Mouse (Mus musculus) neutrophil, adult 5-6 weeks (primary cell): ENCODE measurements at regions not wholly inside any gene's neighbourhood (a gene's known extent, or its start where the extent isn't known, plus 50 kb on each side); places are given as distances from the start of the nearest gene placed in this dataset.

Experiments used
- ATAC-seq: fragments of 151-379, 151-347 bp; 2 replicates; pipeline ENCODE4 v1.8.0; 2017; ENCODE audit warnings: mild to moderate bottlenecking, moderate TSS enrichment; ENCODE audit not compliant: insufficient number of reproducible peaks, poor library complexity, low FRiP score, severe bottlenecking; ENCODE audit errors: extremely low read depth

GRCm38 (mm10) chr4:9135481-9136187 lies 896.8 kb upstream of the Car8 start:
- ATAC-seq, result peak; percentile 66; the same call in 1 of the 2 replicates

DNA sequence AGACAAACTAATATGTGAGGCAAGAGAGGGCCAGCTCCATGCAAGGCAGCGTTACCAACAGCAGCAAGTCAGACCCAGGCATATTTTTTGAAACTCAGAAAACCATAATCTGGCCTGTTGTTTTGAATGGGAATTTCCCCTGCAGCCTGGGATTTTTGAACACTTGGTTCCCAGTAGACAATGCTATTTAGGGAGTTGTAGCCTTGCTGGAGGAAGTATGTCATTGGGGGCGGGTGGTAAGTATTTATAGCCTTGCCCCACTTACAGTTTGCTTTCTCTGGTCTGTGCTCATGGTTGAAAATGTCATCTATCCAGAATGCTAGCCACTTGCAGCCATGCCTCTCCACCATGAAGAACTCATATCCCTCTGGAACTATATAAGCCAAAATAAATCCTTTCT lies 894.9 kb upstream of the Car8 start:
- no peak for ATAC-seq

DNA sequence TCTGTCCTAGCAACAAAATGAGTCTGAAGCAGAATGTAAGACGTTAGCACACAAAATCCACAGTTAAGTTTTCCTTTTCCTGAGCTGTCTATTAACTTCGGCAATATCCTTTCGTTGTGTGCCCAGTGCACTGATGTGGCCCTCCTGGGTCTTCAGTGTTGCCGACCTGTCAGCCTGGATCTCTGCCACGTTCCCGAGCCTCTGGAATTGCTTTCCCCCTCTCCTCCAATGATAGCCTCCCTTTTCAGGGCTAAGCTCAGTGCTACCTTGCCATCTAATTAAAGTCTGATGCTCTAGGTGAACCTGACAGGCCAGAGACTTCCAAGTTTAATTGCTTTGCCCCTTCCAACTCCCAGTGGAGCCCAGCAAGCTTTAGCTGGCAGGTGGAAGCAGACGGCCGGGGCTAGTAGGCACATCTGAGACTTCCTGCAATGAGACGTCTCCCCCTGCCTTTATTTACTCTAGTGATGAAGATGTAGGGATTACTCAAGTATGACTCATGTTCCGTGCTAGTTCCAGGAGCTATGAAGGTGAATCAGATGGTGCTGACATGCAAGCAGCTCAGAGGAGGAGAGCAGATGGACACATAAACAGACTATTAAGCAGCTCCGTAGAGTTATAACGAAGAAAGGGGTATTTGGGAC lies 894.3 kb upstream of the Car8 start:
- ATAC-seq, result no peak

DNA sequence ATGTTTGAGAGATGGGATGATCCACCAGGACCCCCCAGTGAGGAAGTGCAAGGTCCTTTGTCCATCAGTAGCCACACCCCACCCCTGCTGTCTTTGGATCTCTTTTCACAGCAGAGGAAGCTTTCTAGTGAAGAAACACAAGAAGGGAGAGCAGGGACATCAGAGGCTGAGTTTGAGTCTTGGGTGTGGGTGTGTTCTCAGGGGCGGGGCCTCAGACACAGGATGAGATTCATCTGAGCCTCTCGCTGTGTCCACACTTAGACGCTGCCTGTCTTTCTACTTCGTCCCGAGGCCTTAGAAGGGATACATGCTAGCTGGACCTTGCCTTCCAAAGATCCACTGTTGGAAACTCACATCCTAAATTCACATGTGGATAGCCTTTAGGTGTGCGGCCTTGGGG lies 893.5 kb upstream of the Car8 start:
- no peak for ATAC-seq

- no peak for ATAC-seq
These were observed 892.8 kb upstream of the Car8 start for GRCm38 (mm10) chr4:9131610-9132009.

- ATAC-seq, result no peak
These were observed 886.6 kb upstream of the Car8 start for GRCm38 (mm10) chr4:9125236-9125963.

DNA sequence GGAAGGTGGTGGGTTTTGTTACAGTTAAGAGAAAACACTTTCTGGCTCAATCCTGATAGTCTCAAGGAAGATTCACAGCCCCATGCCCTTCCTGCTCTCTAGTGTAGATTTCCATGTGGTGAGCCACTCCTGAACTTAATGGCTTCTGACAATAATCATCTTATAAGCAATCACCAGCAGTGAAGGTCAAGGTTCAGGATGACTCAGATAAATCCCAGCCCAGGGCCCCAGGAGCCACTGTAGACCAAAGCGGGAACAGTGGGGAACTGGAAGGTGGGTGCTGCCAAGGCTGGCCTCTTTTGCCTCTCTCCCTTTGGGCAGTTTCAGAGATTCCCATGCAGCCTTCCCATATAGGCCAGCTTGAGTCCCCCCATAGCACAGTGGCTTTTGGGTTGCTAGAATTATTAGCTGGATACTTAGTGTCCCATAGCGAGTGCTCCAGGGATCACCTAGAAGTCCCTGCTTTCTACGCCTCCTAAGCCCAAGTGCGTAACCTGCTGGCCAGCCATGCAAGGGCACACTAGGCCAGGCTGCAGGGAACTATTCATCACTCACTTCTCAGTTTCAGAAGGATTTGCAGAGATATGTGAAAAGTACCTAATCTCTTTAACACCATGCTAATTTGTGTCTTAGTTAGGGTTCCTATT lies 885.9 kb upstream of the Car8 start:
- ATAC-seq, result no peak

- no peak for ATAC-seq
These were observed 885.3 kb upstream of the Car8 start for GRCm38 (mm10) chr4:9124109-9124508.

- no peak for ATAC-seq
These were observed 884.7 kb upstream of the Car8 start for GRCm38 (mm10) chr4:9123396-9124031.

DNA sequence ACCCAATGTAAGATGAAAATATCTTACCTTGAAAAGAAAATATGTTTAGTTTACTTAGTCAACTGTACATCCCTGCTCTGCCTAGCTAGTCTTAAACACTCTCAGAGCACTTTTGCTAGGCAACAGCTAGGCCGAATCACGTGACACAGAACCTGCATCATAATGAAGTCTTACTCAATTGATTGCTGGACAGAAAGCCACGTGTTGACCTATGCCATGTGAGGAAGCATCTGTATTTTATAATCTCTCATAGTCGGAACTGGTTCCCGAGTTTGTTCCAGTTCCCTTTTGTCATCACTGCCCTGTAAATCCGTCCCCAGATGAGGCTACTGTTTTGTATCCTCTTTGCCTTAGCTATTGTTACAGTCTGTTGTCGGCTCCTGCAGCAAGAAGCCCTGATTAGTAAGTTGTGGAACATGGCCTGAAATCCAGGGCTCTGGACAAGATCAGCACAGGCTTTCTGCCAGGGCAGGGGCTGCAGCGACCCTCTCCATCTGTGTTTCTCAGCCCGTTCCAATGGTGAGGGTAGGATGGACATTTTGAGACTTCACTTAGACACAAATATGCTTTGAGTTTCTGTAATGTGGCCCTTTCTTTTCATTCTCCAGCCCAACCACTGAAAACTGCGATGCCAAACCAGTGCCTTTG lies 883.9 kb upstream of the Car8 start:
- peak; percentile 36; the same call in 1 of the 2 replicates for ATAC-seq

DNA sequence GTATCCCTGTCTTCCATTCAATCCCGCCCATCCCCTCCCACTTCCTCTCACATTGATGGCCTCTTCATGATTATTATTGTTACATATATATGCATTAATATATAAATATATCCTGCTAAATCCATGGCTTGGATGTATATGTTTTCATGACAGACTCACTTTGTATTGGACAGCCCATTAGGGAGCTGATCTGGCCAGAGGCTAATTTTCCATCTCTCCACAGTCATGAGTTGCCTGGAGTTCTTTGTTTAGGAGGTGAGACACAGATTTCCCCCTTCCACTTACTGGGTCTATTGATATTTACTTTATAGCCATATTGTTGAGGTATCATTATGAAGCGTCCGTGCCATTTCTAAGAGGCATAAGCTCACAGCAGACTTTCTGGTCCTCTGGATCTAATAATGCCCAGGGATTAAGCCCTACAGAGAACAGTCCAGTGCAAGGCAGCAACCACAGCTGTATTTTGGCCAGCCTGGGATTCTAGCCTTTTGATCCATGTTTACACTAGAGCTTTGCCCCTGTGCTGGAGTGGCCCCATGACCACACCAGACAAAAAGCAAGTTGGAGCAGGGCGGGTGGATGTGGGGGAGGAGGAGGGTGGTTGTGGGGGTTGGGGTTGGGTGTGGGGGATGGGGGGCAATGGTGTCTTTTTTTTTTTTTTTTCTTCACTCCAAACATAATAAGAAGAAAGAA lies 878.3 kb upstream of the Car8 start:
- no peak for ATAC-seq

DNA sequence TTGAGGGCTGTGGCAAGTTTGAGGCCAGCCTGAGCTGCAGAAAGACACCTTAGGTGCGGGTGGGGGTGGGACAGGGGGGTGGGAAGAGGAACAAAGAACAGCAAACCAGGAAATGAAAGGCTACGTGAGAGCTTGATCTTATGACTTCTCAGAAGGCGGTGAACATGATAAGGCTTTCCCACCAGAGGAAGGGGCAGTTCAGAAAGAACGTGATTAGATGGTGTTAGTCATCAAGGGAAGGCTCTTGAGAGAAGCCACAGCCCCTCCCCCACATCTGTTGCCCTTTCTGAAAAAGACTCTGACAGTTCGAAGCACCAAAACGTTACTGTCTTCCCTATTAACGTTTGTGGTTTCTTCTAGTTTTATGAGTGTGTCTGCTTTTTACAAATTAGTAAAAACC lies 877.0 kb upstream of the Car8 start:
- peak; percentile 61; the same call in 1 of the 2 replicates for ATAC-seq

- ATAC-seq, result no peak
These were observed 875.1 kb upstream of the Car8 start for GRCm38 (mm10) chr4:9113982-9114381.

DNA sequence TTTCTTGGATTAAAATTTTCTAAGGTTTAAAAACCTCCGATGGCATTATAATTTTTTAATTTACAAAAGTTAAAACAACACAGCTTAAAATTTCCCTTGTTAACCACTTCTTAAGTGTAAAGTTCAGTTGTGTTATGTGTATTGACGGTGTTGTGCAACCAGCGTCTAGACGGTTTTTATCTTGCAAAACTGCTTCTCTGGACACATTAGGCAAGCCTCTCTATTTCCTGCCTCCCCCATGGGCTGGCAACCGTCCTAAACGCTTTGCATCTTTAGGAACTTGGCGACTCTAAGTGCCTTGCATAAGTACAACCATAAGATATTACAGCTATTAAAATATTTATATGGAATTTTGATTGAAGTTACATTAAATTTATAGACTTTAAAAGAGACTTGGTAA lies 871.5 kb upstream of the Car8 start:
- no peak for ATAC-seq

DNA sequence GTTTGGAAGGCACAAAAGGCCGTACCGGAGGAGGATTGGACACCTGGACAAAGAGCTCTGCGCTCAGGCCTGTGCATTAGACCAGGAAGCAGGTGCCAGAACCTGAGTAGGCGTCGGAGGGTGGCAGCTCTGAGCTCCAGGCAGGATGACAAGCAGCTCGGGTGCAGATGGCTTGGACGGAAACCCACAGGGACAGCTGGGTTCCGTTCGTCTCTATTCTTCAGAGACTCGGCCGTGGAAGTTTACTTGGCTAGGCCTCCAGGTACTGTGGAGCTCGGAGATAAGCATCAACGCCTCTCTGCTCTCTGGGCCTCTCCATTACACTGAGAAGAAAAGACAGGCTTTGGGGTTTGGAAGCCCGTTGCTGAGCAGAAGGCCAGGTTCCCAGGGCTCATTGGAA lies 868.5 kb upstream of the Car8 start:
- ATAC-seq, result no peak

DNA sequence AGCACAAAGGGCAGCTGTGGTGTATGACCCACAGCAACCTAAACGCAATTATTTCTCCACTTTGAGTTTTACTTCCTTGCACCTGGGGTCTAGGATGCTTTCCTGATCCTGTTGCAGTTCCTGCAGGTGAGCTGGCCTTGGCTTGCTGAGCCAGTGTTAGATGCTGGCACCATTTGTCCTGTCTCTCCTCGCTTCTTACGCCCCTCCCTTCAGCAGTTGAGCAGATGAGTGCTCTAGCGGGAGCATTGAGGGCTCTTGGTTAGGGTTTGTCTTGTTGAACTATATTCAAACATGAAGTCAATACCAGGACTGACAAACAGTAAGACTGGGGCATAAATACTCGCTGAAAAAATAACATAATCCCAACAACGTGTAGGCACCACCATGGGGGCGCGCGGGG lies 867.9 kb upstream of the Car8 start:
- no peak for ATAC-seq

GRCm38 (mm10) chr4:9104657-9105056 lies 865.8 kb upstream of the Car8 start:
- ATAC-seq, result no peak

DNA sequence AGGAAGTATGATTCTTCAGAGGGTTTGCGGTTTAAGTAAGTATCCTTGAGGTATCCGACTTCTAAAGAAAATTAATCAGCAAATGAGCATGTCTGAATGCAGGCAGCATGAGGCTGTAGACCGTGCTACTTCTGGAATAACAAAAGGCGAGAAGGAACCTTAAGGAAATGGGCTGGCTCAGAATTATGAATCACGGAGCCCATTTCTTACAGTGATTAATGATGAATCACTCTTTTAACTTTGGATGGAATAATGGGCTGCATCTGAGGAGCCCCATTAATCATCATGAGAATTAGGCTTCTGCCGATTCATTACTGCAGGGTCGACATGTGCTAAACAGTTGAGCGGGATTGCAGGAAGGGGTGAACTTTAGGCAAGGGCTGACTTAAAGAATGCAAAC lies 865.1 kb upstream of the Car8 start:
- ATAC-seq, result no peak
